Mouse (Mus musculus) Patski (cell line): ENCODE data around the gene Bsdc1. TPM values are rescaled to one million over a fixed set of nuclear protein-coding genes. Genes with fewer than 3 reads are reported as not detected.

ENCODE experiments used
- ATAC-seq: fragments of 100-300 bp; one replicate; pipeline ENCODE4 v1.8.0; 2021
- CTCF ChIA-PET: fragments of 350-600 bp; sonication (Branson Sonifier 250); formaldehyde crosslinking; loops from one replicate; lab custom pipeline; 2022; ENCODE audit warnings: inconsistent platforms; lab: Charles Lee
- POLR2A ChIA-PET: fragments of 350-600 bp; sonication (Branson Sonifier 250); formaldehyde crosslinking; loops from one replicate; lab custom pipeline; 2022; ENCODE audit warnings: antibody characterized with exemption, inconsistent platforms; lab: Charles Lee
- DNase-seq: peaks from one replicate; pipeline ENCODE4 v3.0.0-alpha.2; 2011; ENCODE audit warnings: low read depth, low spot score
- H3K27me3 ChIP-seq: fragments of 371-371 bp; one replicate; pipeline ENCODE4 v1.5.1; 2021
- CTCF ChIP-seq: fragments of 100-300 bp; IDR thresholded peaks from one replicate; pipeline ENCODE4 v1.5.1; 2021
- in situ Hi-C: fragments of 300-500 bp; cut with MboI; formaldehyde crosslinking; loops from 3 replicates; pipeline ENCODE4 v1.11.1; 2018; ENCODE audit warnings: low pct_unique_long_range_greater_than_20kb, mixed read lengths
- polyA plus RNA-seq: library from polyadenylated mRNA; unstranded; gene quantifications from one replicate; pipeline ENCODE4 v1.2.3, GENCODE M21; 2021

Bsdc1 gene
- polyA plus RNA-seq, 1 experiment from 2014 or later = 40.4 TPM

GRCm38 (mm10) chr4:129476047-129476446 lies 14.7 kb downstream of the Bsdc1 start:
- H3K27me3 ChIP-seq = no peaks in the 10 kb centered on the region
- no peak for ATAC-seq
- ChIA-PET POLR2A (no interaction called here), CTCF (interaction anchor here (0.8 kb wide), 1 partner anchor 9 kb away, joined by 3 read pairs; no protein-coding TSS in a partner anchor)
- in situ Hi-C loops = no loop called here
- no peak for TF ChIP-seq CTCF
- DNase-seq = no peak

GRCm38 (mm10) chr4:129479863-129480262 lies 18.5 kb downstream of the Bsdc1 start:
- no peaks in the 10 kb centered on the region for H3K27me3 ChIP-seq
- in situ Hi-C loops = no loop called here
- no peak for ATAC-seq
- DNase-seq = no peak
- ChIA-PET CTCF (no interaction called here), POLR2A (no interaction called here)
- no peak for TF ChIP-seq CTCF

GRCm38 (mm10) chr4:129481090-129481489 lies 19.7 kb downstream of the Bsdc1 start:
- CTCF ChIA-PET = no interaction called here
- H3K27me3 ChIP-seq = no peaks in the 10 kb centered on the region
- ATAC-seq (no peak), DNase-seq (no peak)
- POLR2A ChIA-PET = no interaction called here
- in situ Hi-C loops = no loop called here
- TF ChIP-seq CTCF = no peak

GRCm38 (mm10) chr4:129490972-129491880 lies 29.8 kb downstream of the Bsdc1 start, which contains the start of the genes Tssk3 and Fam229a:
TSS of gene Tssk3 (minus strand) at chr4:129491022.
TSS of gene Fam229a (plus strand) at chr4:129491190.
- ATAC-seq (no peak), DNase-seq (no peak)
- TF ChIP-seq CTCF = no peak
- CTCF ChIA-PET = no interaction called here
- POLR2A ChIA-PET = no interaction called here
- no peaks in the 10 kb centered on the region for H3K27me3 ChIP-seq
- in situ Hi-C loops = no loop called here

GRCm38 (mm10) chr4:129494681-129495080 lies 33.3 kb downstream of the Bsdc1 start:
- H3K27me3 ChIP-seq = no peaks in the 10 kb centered on the region
- in situ Hi-C loops = no loop called here
- TF ChIP-seq CTCF = no peak
- ChIA-PET POLR2A (no interaction called here), CTCF (no interaction called here)
- ATAC-seq (no peak), DNase-seq (no peak)

GRCm38 (mm10) chr4:129495672-129496562 lies 34.5 kb downstream of the Bsdc1 start:
- in situ Hi-C loops = no loop called here
- no peak for ATAC-seq

GRCm38 (mm10) chr4:129496631-129497030 lies 35.2 kb downstream of the Bsdc1 start:
- TF ChIP-seq CTCF = no peak
- ATAC-seq (no peak), DNase-seq (no peak)
- ChIA-PET CTCF (interaction anchor here (1.5 kb wide), 1 partner anchor 13 kb away, joined by 3 read pairs; no protein-coding TSS in a partner anchor), POLR2A (no interaction called here)
- H3K27me3 ChIP-seq = no peaks in the 10 kb centered on the region
- in situ Hi-C loops = no loop called here

More at GRCm38 (mm10) chr4:129495672-129496562, 34.5 kb downstream of the Bsdc1 start:
- DNase-seq = no peak
- ChIA-PET POLR2A (no interaction called here), CTCF (interaction anchor here (1.5 kb wide), 1 partner anchor 12 kb away, joined by 3 read pairs; no protein-coding TSS in a partner anchor)
- H3K27me3 ChIP-seq = no peaks in the 10 kb centered on the region
- TF ChIP-seq CTCF = no peak

- ChIA-PET CTCF (no interaction called here), POLR2A (no interaction called here)
- H3K27me3 ChIP-seq = no peaks in the 10 kb centered on the region
- in situ Hi-C loops = no loop called here
- DNase-seq = no peak
- TF ChIP-seq CTCF = no peak
- ATAC-seq = no peak
Observed at GRCm38 (mm10) chr4:129498941-129499340, 37.6 kb downstream of the Bsdc1 start.

GRCm38 (mm10) chr4:129500017-129500416 lies 38.6 kb downstream of the Bsdc1 start:
- in situ Hi-C loops = no loop called here
- ChIA-PET CTCF (no interaction called here), POLR2A (no interaction called here)
- H3K27me3 ChIP-seq = no peaks in the 10 kb centered on the region
- ATAC-seq (no peak), DNase-seq (no peak)
- no peak for TF ChIP-seq CTCF

GRCm38 (mm10) chr4:129500607-129501566 lies 39.5 kb downstream of the Bsdc1 start:
- no peak for TF ChIP-seq CTCF
- ChIA-PET POLR2A (no interaction called here), CTCF (no interaction called here)
- in situ Hi-C loops = no loop called here
- ATAC-seq (no peak), DNase-seq (no peak)
- no peaks in the 10 kb centered on the region for H3K27me3 ChIP-seq
